Mouse (Mus musculus): ENCODE results near the gene Tubb2a. TPM values are rescaled to one million over a fixed set of nuclear protein-coding genes. Genes with fewer than 3 reads are reported as not detected.

Gene Tubb2a
- polyA plus RNA-seq, 2 experiments, result 170 to 328 TPM

GRCm38 (mm10) chr13:34116508-34116907 lies 38.7 kb upstream of the Tubb2a start:
- no peak for TF ChIP-seq POLR2A (IDR thresholded peaks at IDR 0.05; ENCODE audit: borderline replicate concordance, extremely low read depth, insufficient read depth, insufficient read length)
- H3K4me1 ChIP-seq (ENCODE audit: control insufficient read depth, insufficient read depth, low read length), result no peaks in the 10 kb centered on the region
- no peaks in the 10 kb centered on the region for H3K9me3 ChIP-seq (ENCODE audit: control insufficient read depth, low read length)
- H3K36me3 ChIP-seq (ENCODE audit: control insufficient read depth, insufficient read depth, low read length), result no peaks in the 10 kb centered on the region
- ATAC-seq (ENCODE audit: low FRiP score, low read depth) (no peak), DNase-seq (ENCODE audit: low spot score) (no peak)
- no peak overlapping the region for H3K27ac ChIP-seq (replicated peaks; ENCODE audit: low read depth, low read length)
- no peak overlapping the region for H3K4me2 ChIP-seq (replicated peaks; ENCODE audit: low read depth, low read length, severe bottlenecking)
- no peak overlapping the region for H3K4me3 ChIP-seq (replicated peaks; ENCODE audit: low read length)
- 83% methylated on average over 6 of the region's 6 CpGs for WGBS
- H3K27me3 ChIP-seq (ENCODE audit: control insufficient read depth, insufficient read depth, low read length), result no peaks in the 10 kb centered on the region
- no peak overlapping the region for H3K9ac ChIP-seq (ENCODE audit: low read depth, low read length, severe bottlenecking)

- H3K4me2 ChIP-seq (replicated peaks; ENCODE audit: low read depth, low read length, severe bottlenecking), result no peak overlapping the region
- H3K4me1 ChIP-seq (ENCODE audit: control insufficient read depth, insufficient read depth, low read length), result no peaks in the 10 kb centered on the region
- no peak overlapping the region for H3K27ac ChIP-seq (replicated peaks; ENCODE audit: low read depth, low read length)
- no peak overlapping the region for H3K9ac ChIP-seq (ENCODE audit: low read depth, low read length, severe bottlenecking)
- WGBS, result 55% methylated on average over 4 of the region's 4 CpGs
- no peaks in the 10 kb centered on the region for H3K27me3 ChIP-seq (ENCODE audit: control insufficient read depth, insufficient read depth, low read length)
- H3K4me3 ChIP-seq (replicated peaks; ENCODE audit: low read length), result no peak overlapping the region
- H3K36me3 ChIP-seq (ENCODE audit: control insufficient read depth, insufficient read depth, low read length), result no peaks in the 10 kb centered on the region
- ATAC-seq (ENCODE audit: low FRiP score, low read depth), result no peak
- no peak for TF ChIP-seq POLR2A (IDR thresholded peaks at IDR 0.05; ENCODE audit: borderline replicate concordance, extremely low read depth, insufficient read depth, insufficient read length)
- H3K9me3 ChIP-seq (ENCODE audit: control insufficient read depth, low read length), result no peaks in the 10 kb centered on the region
- no peak for DNase-seq (ENCODE audit: low spot score)
Observed at GRCm38 (mm10) chr13:34114654-34115053, 36.8 kb upstream of the Tubb2a start.

- Histone ChIP-seq H3K27me3 (ENCODE audit: control insufficient read depth, insufficient read depth, low read length) (no peaks in the 10 kb centered on the region), H3K9me3 (ENCODE audit: control insufficient read depth, low read length) (no peaks in the 10 kb centered on the region), H3K27ac (replicated peaks; ENCODE audit: low read depth, low read length) (no peak overlapping the region), H3K9ac (ENCODE audit: low read depth, low read length, severe bottlenecking) (no peak overlapping the region), H3K36me3 (ENCODE audit: control insufficient read depth, insufficient read depth, low read length) (no peaks in the 10 kb centered on the region), H3K4me3 (replicated peaks; ENCODE audit: low read length) (no peak overlapping the region), H3K4me1 (ENCODE audit: control insufficient read depth, insufficient read depth, low read length) (no peaks in the 10 kb centered on the region), H3K4me2 (replicated peaks; ENCODE audit: low read depth, low read length, severe bottlenecking) (no peak overlapping the region)
- 83% methylated on average over 3 of the region's 3 CpGs for WGBS
- ATAC-seq (ENCODE audit: low FRiP score, low read depth), result no peak
- TF ChIP-seq POLR2A (IDR thresholded peaks at IDR 0.05; ENCODE audit: borderline replicate concordance, extremely low read depth, insufficient read depth, insufficient read length), result no peak
- DNase-seq (ENCODE audit: low spot score), result no peak
Observed at GRCm38 (mm10) chr13:34113086-34113485, 35.3 kb upstream of the Tubb2a start.

- Histone ChIP-seq H3K4me3 (replicated peaks; ENCODE audit: low read length) (no peak overlapping the region), H3K4me1 (ENCODE audit: control insufficient read depth, insufficient read depth, low read length) (no peaks in the 10 kb centered on the region), H3K4me2 (replicated peaks; ENCODE audit: low read depth, low read length, severe bottlenecking) (no peak overlapping the region), H3K36me3 (ENCODE audit: control insufficient read depth, insufficient read depth, low read length) (no peaks in the 10 kb centered on the region), H3K27ac (replicated peaks; ENCODE audit: low read depth, low read length) (no peak overlapping the region), H3K27me3 (ENCODE audit: control insufficient read depth, insufficient read depth, low read length) (no peaks in the 10 kb centered on the region), H3K9ac (ENCODE audit: low read depth, low read length, severe bottlenecking) (no peak overlapping the region), H3K9me3 (ENCODE audit: control insufficient read depth, low read length) (no peaks in the 10 kb centered on the region)
- DNase-seq (ENCODE audit: low spot score), result no peak
- ATAC-seq (ENCODE audit: low FRiP score, low read depth), result no peak
- WGBS, result 80% methylated on average over 5 of the region's 5 CpGs
- no peak for TF ChIP-seq POLR2A (IDR thresholded peaks at IDR 0.05; ENCODE audit: borderline replicate concordance, extremely low read depth, insufficient read depth, insufficient read length)
Observed at GRCm38 (mm10) chr13:34112369-34113081, 34.7 kb upstream of the Tubb2a start.

GRCm38 (mm10) chr13:34111878-34112277 lies 34.1 kb upstream of the Tubb2a start:
- Histone ChIP-seq H3K36me3 (ENCODE audit: control insufficient read depth, insufficient read depth, low read length) (no peaks in the 10 kb centered on the region), H3K4me2 (replicated peaks; ENCODE audit: low read depth, low read length, severe bottlenecking) (no peak overlapping the region), H3K27me3 (ENCODE audit: control insufficient read depth, insufficient read depth, low read length) (no peaks in the 10 kb centered on the region), H3K4me3 (replicated peaks; ENCODE audit: low read length) (no peak overlapping the region), H3K27ac (replicated peaks; ENCODE audit: low read depth, low read length) (no peak overlapping the region), H3K9ac (ENCODE audit: low read depth, low read length, severe bottlenecking) (no peak overlapping the region), H3K9me3 (ENCODE audit: control insufficient read depth, low read length) (no peaks in the 10 kb centered on the region), H3K4me1 (ENCODE audit: control insufficient read depth, insufficient read depth, low read length) (no peaks in the 10 kb centered on the region)
- no peak for TF ChIP-seq POLR2A (IDR thresholded peaks at IDR 0.05; ENCODE audit: borderline replicate concordance, extremely low read depth, insufficient read depth, insufficient read length)
- WGBS, result 85% methylated on average over 3 of the region's 3 CpGs
- ATAC-seq (ENCODE audit: low FRiP score, low read depth) (no peak), DNase-seq (ENCODE audit: low spot score) (no peak)
